Mouse (Mus musculus): Measurements from ENCODE around the gene Foxo1.

- TF ChIP-seq GATA1 (IDR thresholded peaks at IDR 0.05; ENCODE audit: borderline replicate concordance, low read length) (no peak), FLI1 (IDR thresholded peaks at IDR 0.05; ENCODE audit: low read length) (no peak)
Observed at GRCm38 (mm10) chr3:52243271-52244021, 24.7 kb upstream of the Foxo1 start.

All from megakaryocyte, embryonic 14.5 days (primary cell).